Mouse (Mus musculus): ENCODE measurements around the gene Pmf1.

DNA sequence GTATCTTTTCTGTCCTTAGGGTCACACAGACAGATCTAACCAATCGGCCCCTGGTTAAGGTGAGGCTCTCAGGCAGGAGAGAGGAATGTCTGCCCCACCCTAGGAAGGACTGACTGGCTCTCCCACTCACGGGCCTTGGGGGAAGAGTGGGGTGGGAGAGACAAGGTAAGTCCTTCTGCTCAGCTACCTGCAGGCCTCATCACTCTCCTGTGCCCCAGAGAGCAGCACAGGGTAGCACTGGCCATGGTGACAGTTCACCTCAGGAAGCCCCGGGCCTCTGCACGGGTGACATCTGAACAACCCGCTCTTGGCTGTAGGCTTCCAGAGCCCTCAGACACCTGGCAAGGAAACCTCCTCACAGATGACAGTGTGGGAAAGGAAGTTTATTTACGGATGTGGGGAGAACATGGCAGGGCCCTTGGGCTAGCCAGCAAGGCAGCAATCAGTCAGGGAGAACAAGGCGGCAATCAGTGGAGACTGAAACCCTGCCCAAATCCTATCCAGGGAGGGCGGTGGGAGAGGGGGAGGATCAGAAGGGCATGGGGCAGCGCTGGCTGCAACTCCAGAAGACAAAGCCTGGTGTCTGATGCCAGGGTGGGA lies 16.3 kb downstream of the Pmf1 start:
- no peak for TF ChIP-seq CTCF (IDR thresholded peaks at IDR 0.05; ENCODE audit: low read depth, low read length)
- no peak for TF ChIP-seq POLR2A (IDR thresholded peaks at IDR 0.05; ENCODE audit: insufficient read depth, low read length)
- no peak for TF ChIP-seq EP300 (IDR thresholded peaks at IDR 0.05; ENCODE audit: insufficient read depth, low read depth, low read length)

Data from ES-Bruce4 (cell line).